Mouse (Mus musculus) C2C12 (cell line): ENCODE measurements around the gene Hectd4.

Experiments
- CEBPB ChIP-seq: IDR thresholded peaks from one replicate; pipeline ENCODE4 v1.6.1; 2011; ENCODE audit warnings: low read depth, mild to moderate bottlenecking, control low read depth, moderate library complexity
- CTCF ChIP-seq: IDR thresholded peaks from one replicate; pipeline ENCODE4 v1.5.1; 2011; ENCODE audit not compliant: control insufficient read depth, insufficient read depth, insufficient read length
- MAX ChIP-seq: IDR thresholded peaks from one replicate; pipeline ENCODE4 v1.6.1; 2011; ENCODE audit warnings: mild to moderate bottlenecking, control low read depth
- MYOD1 ChIP-seq: IDR thresholded peaks from one replicate; pipeline ENCODE4 v1.6.1; 2011; ENCODE audit warnings: low read depth; ENCODE audit not compliant: control insufficient read depth, insufficient read length
- MYOG ChIP-seq: IDR thresholded peaks from one replicate; pipeline ENCODE4 v1.6.1; 2011; ENCODE audit not compliant: control insufficient read depth, insufficient read length; ENCODE audit errors: extremely low read depth
- USF1 ChIP-seq: IDR thresholded peaks from one replicate; pipeline ENCODE4 v1.6.1; 2011; ENCODE audit warnings: low read depth, mild to moderate bottlenecking, control low read depth, moderate library complexity

GRCm38 (mm10) chr5:121202467-121202866 lies 17.6 kb upstream of the Hectd4 start:
- no peak for TF ChIP-seq CTCF
- TF ChIP-seq CEBPB, result no peak
- no peak for TF ChIP-seq MYOD1
- TF ChIP-seq MAX, result no peak
- TF ChIP-seq MYOG, result no peak
- TF ChIP-seq USF1, result no peak
